Mouse (Mus musculus) midbrain, embryonic 10.5 days (tissue): ENCODE measurements around the gene Rnf212. TPM values are rescaled to one million over a fixed set of nuclear protein-coding genes. Genes with fewer than 3 reads are reported as not detected.

Experiments
- DNase-seq: peaks from one replicate; pipeline ENCODE4 v3.0.0-alpha.2; 2017; ENCODE audit warnings: low spot score
- H3K27ac ChIP-seq: fragments of 300-500 bp; sonication (generic); replicated peaks from 2 replicates; pipeline ENCODE4 v1.5.1; 2016; ENCODE audit warnings: mild to moderate bottlenecking
- H3K27me3 ChIP-seq: fragments of 300-500 bp; sonication (generic); 2 replicates; pipeline ENCODE4 v1.6.1; 2016; ENCODE audit warnings: low read depth, mild to moderate bottlenecking; ENCODE audit not compliant: poor library complexity, severe bottlenecking
- H3K36me3 ChIP-seq: fragments of 300-500 bp; sonication (generic); 2 replicates; pipeline ENCODE4 v1.6.1; 2016; ENCODE audit warnings: mild to moderate bottlenecking, moderate library complexity
- H3K4me1 ChIP-seq: fragments of 300-500 bp; sonication (generic); 2 replicates; pipeline ENCODE4 v1.6.1; 2016
- H3K4me3 ChIP-seq: fragments of 300-500 bp; sonication (generic); 2 replicates; pipeline ENCODE4 v1.5.1; 2016; ENCODE audit warnings: mild to moderate bottlenecking, moderate library complexity
- H3K9me3 ChIP-seq: fragments of 300-500 bp; sonication (generic); replicated peaks from 2 replicates; pipeline ENCODE4 v1.6.1; 2016; ENCODE audit warnings: mild to moderate bottlenecking
- WGBS: fragments of 180-500 bp; shearing (Covaris S2); methylation state at CpG from one replicate; pipeline ENCODE4 v1.1.7; 2016; 5-methylcytosine and 5-hydroxymethylcytosine counted together
- polyA plus RNA-seq: library from polyadenylated mRNA; unstranded; fragments of >200 nt; fragmentation: Nextera tagmentation; extraction: Ambion mirVana; gene quantifications from 2 replicates; pipeline ENCODE4 v1.2.1, GENCODE M21; 2016

The Rnf212 gene
- polyA plus RNA-seq, 1 experiment from 2014 or later: 0.17 TPM

DNA sequence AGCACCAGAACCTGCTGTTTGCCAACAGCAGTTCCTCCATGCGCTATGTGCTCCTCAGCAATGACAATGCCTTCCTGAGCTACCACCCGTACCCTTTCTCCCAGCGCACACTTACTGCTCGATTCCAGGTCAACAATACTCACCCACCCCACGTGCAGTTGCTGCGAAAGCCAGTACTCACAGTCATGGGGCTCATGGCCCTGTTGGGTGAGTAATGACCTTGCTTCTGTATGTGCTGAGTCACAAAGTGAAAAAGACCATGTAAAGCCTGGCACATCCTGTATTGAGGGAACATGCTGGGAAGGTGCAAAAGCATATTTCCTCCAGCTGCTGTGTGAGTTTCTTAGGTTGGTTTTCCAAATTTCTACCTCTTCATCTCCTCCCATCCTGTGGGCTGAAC lies 93.9 kb downstream of the Rnf212 start:
- DNase-seq: no peak
- Histone ChIP-seq H3K4me1 (peaks cover 17% of the 10 kb centered on the region), H3K36me3 (no peaks in the 10 kb centered on the region), H3K27ac (no peak overlapping the region), H3K9me3 (no peaks in the 10 kb centered on the region), H3K4me3 (no peak overlapping the region), H3K27me3 (no peaks in the 10 kb centered on the region)
- WGBS: 92% methylated on average over 6 of the region's 6 CpGs

GRCm38 (mm10) chr5:108679909-108680308 lies 94.9 kb downstream of the Rnf212 start:
- Histone ChIP-seq H3K4me3 (no peak overlapping the region), H3K27me3 (no peaks in the 10 kb centered on the region), H3K4me1 (peaks cover 19% of the 10 kb centered on the region), H3K36me3 (no peaks in the 10 kb centered on the region), H3K9me3 (no peaks in the 10 kb centered on the region), H3K27ac (no peak overlapping the region)
- WGBS: 60% methylated on average over 3 of the region's 3 CpGs
- DNase-seq: no peak

Other genes starting within 250 kb of the Rnf212 start
- 4.3 and 6.8 TPM in 2 replicates for gene Cplx1, start 225.0 kb downstream of the Rnf212 start, polyA plus RNA-seq
- 59.8 and 64.2 TPM in 2 replicates for gene Gak, start 145.2 kb downstream of the Rnf212 start, polyA plus RNA-seq
- 19.8 and 24.0 TPM in 2 replicates for gene Tmem175, start 145.2 kb downstream of the Rnf212 start, polyA plus RNA-seq
- gene Idua, start 114.7 kb downstream of the Rnf212 start, polyA plus RNA-seq: 11.5 and 13.3 TPM in 2 replicates
- 12.8 and 15.1 TPM in 2 replicates for gene Dgkq, start 105.3 kb downstream of the Rnf212 start, polyA plus RNA-seq
- 0.56 and 0.93 TPM in 2 replicates for gene Slc26a1, start 99.4 kb downstream of the Rnf212 start, polyA plus RNA-seq
- gene Fgfrl1, start 82.6 kb downstream of the Rnf212 start, polyA plus RNA-seq: 11.0 and 14.9 TPM in 2 replicates
- not detected in 2 replicates for gene Tmed11, start 20.4 kb upstream of the Rnf212 start, polyA plus RNA-seq
- not detected in 2 replicates for gene Vmn2r8, start 33.9 kb upstream of the Rnf212 start, polyA plus RNA-seq
- not detected in 2 replicates for gene Vmn2r9, start 77.6 kb upstream of the Rnf212 start, polyA plus RNA-seq
- not detected in 2 replicates for gene Vmn2r10, start 231.5 kb upstream of the Rnf212 start, polyA plus RNA-seq